Mouse (Mus musculus) stomach, embryonic 14.5 days (tissue): ENCODE measurements around the gene Ghrh. TPM values are rescaled to one million over a fixed set of nuclear protein-coding genes. Genes with fewer than 3 reads are reported as not detected.

Source experiments
- ATAC-seq: fragments of 200-750 bp; cut with Nextera tagmentation; 2 replicates; pipeline ENCODE4 v1.8.0; 2017; ENCODE audit warnings: low read depth, moderate TSS enrichment; ENCODE audit not compliant: insufficient number of reproducible peaks, insufficient read depth, low FRiP score
- H3K27ac ChIP-seq: fragments of 300-500 bp; sonication (generic); 2 replicates; pipeline ENCODE4 v1.5.1; 2014; ENCODE audit warnings: mild to moderate bottlenecking, low read length, moderate library complexity, mixed read lengths
- H3K27me3 ChIP-seq: fragments of 300-500 bp; sonication (generic); 2 replicates; pipeline ENCODE4 v1.6.1; 2014; ENCODE audit warnings: low read length, control low read depth, mixed read lengths; ENCODE audit not compliant: control insufficient read depth, insufficient read depth
- H3K36me3 ChIP-seq: fragments of 300-500 bp; sonication (generic); 2 replicates; pipeline ENCODE4 v1.6.1; 2014; ENCODE audit warnings: mild to moderate bottlenecking, control low read depth, low read length, moderate library complexity, mixed read lengths; ENCODE audit not compliant: control insufficient read depth, insufficient read depth
- H3K4me1 ChIP-seq: fragments of 300-500 bp; sonication (generic); 2 replicates; pipeline ENCODE4 v1.6.1; 2014; ENCODE audit warnings: low read length, control low read depth, mixed read lengths; ENCODE audit not compliant: control insufficient read depth, insufficient read depth
- H3K4me2 ChIP-seq: fragments of 300-500 bp; sonication (generic); replicated peaks from 2 replicates; pipeline ENCODE4 v1.6.1; 2014; ENCODE audit warnings: low read depth, low read length, control low read depth
- H3K4me3 ChIP-seq: fragments of 300-500 bp; sonication (generic); 2 replicates; pipeline ENCODE4 v1.5.1; 2014; ENCODE audit warnings: low read depth, low read length, control low read depth
- H3K9ac ChIP-seq: fragments of 300-500 bp; sonication (generic); replicated peaks from 2 replicates; pipeline ENCODE4 v1.6.1; 2014; ENCODE audit warnings: low read depth, mild to moderate bottlenecking, control low read depth, low read length, moderate library complexity, mixed read lengths
- H3K9me3 ChIP-seq: fragments of 300-500 bp; sonication (generic); 2 replicates; pipeline ENCODE4 v1.6.1; 2016; ENCODE audit warnings: low read depth, low read length, control low read depth; ENCODE audit not compliant: control insufficient read depth
- WGBS: fragments of 180-500 bp; shearing (Covaris S2); extraction: QIAGEN DNeasy Blood & Tissue Kit; methylation state at CpG from one replicate; pipeline ENCODE4 v1.1.7; 2014; 5-methylcytosine and 5-hydroxymethylcytosine counted together
- polyA plus RNA-seq: library from polyadenylated mRNA; unstranded; fragments of >200 nt; fragmentation: Nextera tagmentation; extraction: Ambion mirVana; gene quantifications from 2 replicates; pipeline ENCODE4 v1.2.1, GENCODE M21; 2014

Gene Ghrh
- polyA plus RNA-seq, 1 experiment from 2014 or later, result not detected

- Histone ChIP-seq H3K27me3 (no peaks in the 10 kb centered on the region), H3K4me2 (no peak overlapping the region), H3K36me3 (peaks cover 11% of the 10 kb centered on the region), H3K9ac (no peak overlapping the region), H3K9me3 (no peaks in the 10 kb centered on the region), H3K4me1 (no peaks in the 10 kb centered on the region), H3K27ac (no peak overlapping the region), H3K4me3 (no peak overlapping the region)
- no peak for ATAC-seq
- WGBS, result 81% methylated on average over 4 of the region's 4 CpGs
These were observed 37.5 kb upstream of the Ghrh start for GRCm38 (mm10) chr2:157384836-157385235.

- Histone ChIP-seq H3K9ac (no peak overlapping the region), H3K4me1 (0 out of 2 replicates have a peak, but pooled peaks cover 7% of the 10 kb centered on the region), H3K4me2 (no peak overlapping the region), H3K27ac (no peak overlapping the region), H3K4me3 (no peak overlapping the region), H3K27me3 (no peaks in the 10 kb centered on the region), H3K36me3 (peaks cover 4% of the 10 kb centered on the region), H3K9me3 (no peaks in the 10 kb centered on the region)
- ATAC-seq, result no peak
- 57% methylated on average over 3 of the region's 3 CpGs for WGBS
These were observed 29.7 kb upstream of the Ghrh start for GRCm38 (mm10) chr2:157376995-157377394.

GRCm38 (mm10) chr2:157375794-157376757, 28.8 kb upstream of the Ghrh start:
- Histone ChIP-seq H3K4me1 (0 out of 2 replicates have a peak, but pooled peaks cover 7% of the 10 kb centered on the region), H3K9me3 (no peaks in the 10 kb centered on the region), H3K27ac (no peak overlapping the region), H3K27me3 (no peaks in the 10 kb centered on the region), H3K4me2 (no peak overlapping the region), H3K9ac (no peak overlapping the region), H3K4me3 (no peak overlapping the region), H3K36me3 (peaks cover 4% of the 10 kb centered on the region)
- 0 out of 2 replicates have a peak, but pooled peaks have one; percentile 33 for ATAC-seq
- 41% methylated on average over 14 of the region's 14 CpGs for WGBS

GRCm38 (mm10) chr2:157375051-157375450, 27.7 kb upstream of the Ghrh start:
- WGBS, result 63% methylated on average over 8 of the region's 8 CpGs
- no peak for ATAC-seq
- no peak overlapping the region for H3K9ac ChIP-seq

GRCm38 (mm10) chr2:157373681-157374080, 26.4 kb upstream of the Ghrh start:
- Histone ChIP-seq H3K9ac (no peak overlapping the region), H3K4me2 (no peak overlapping the region), H3K27me3 (no peaks in the 10 kb centered on the region), H3K4me1 (peaks cover 11% of the 10 kb centered on the region; the same call in 1 of the 2 replicates), H3K27ac (no peak overlapping the region), H3K9me3 (no peaks in the 10 kb centered on the region), H3K36me3 (no peaks in the 10 kb centered on the region), H3K4me3 (no peak overlapping the region)
- no peak for ATAC-seq
- 75% methylated on average over 3 of the region's 3 CpGs for WGBS

More at GRCm38 (mm10) chr2:157375051-157375450, 27.7 kb upstream of the Ghrh start:
- Histone ChIP-seq H3K4me2 (no peak overlapping the region), H3K27me3 (no peaks in the 10 kb centered on the region), H3K27ac (no peak overlapping the region), H3K36me3 (peaks cover 2% of the 10 kb centered on the region; the same call in 1 of the 2 replicates), H3K4me3 (no peak overlapping the region), H3K4me1 (0 out of 2 replicates have a peak, but pooled peaks cover 7% of the 10 kb centered on the region), H3K9me3 (no peaks in the 10 kb centered on the region)

- no peak overlapping the region for H3K9ac ChIP-seq
- no peak overlapping the region for H3K27ac ChIP-seq
- no peak for ATAC-seq
- H3K27me3 ChIP-seq, result no peaks in the 10 kb centered on the region
- no peak overlapping the region for H3K4me2 ChIP-seq
- no peaks in the 10 kb centered on the region for H3K36me3 ChIP-seq
- H3K9me3 ChIP-seq, result no peaks in the 10 kb centered on the region
- peaks cover 11% of the 10 kb centered on the region; the same call in 1 of the 2 replicates for H3K4me1 ChIP-seq
- H3K4me3 ChIP-seq, result no peak overlapping the region
- WGBS, result 52% methylated on average over 6 of the region's 6 CpGs
These were observed 24.4 kb upstream of the Ghrh start for GRCm38 (mm10) chr2:157371696-157372095.

- WGBS, result 3% methylated on average over 13 of the region's 13 CpGs
- ATAC-seq, result no peak; the same call in 1 of the 2 replicates
These were observed 20.7 kb upstream of the Ghrh start for GRCm38 (mm10) chr2:157367991-157368390.

GRCm38 (mm10) chr2:157367184-157367893, 20.0 kb upstream of the Ghrh start, which contains the start of gene Manbal:
Gene Manbal (plus strand): TSS chr2:157367594.
- H3K9me3 ChIP-seq, result no peaks in the 10 kb centered on the region
- peaks cover 7% of the 10 kb centered on the region; the same call in 1 of the 2 replicates for H3K4me1 ChIP-seq
- no peaks in the 10 kb centered on the region for H3K27me3 ChIP-seq
- H3K27ac ChIP-seq, result peak within 1 kb of the TSS; percentile 94
- peak within 1 kb of the TSS; percentile 93 for H3K9ac ChIP-seq
- peak within 1 kb of the TSS; percentile 50 for H3K4me2 ChIP-seq
- H3K36me3 ChIP-seq, result no peaks in the 10 kb centered on the region
- peak within 1 kb of the TSS; percentile 67 for H3K4me3 ChIP-seq
- peak; percentile 84 for ATAC-seq
- WGBS, result 4% methylated on average over 42 of the region's 42 CpGs

More at GRCm38 (mm10) chr2:157367991-157368390, 20.7 kb upstream of the Ghrh start:
- H3K9ac ChIP-seq, result peak overlapping the region; percentile 93
- H3K4me3 ChIP-seq, result peak overlapping the region; percentile 67
- H3K4me2 ChIP-seq, result peak overlapping the region; percentile 50
- no peaks in the 10 kb centered on the region for H3K36me3 ChIP-seq
- H3K27ac ChIP-seq, result peak overlapping the region; percentile 94
- peaks cover 7% of the 10 kb centered on the region; the same call in 1 of the 2 replicates for H3K4me1 ChIP-seq
- no peaks in the 10 kb centered on the region for H3K9me3 ChIP-seq
- no peaks in the 10 kb centered on the region for H3K27me3 ChIP-seq
